Mouse (Mus musculus) limb, embryonic 12.5 days (tissue): ENCODE data around the gene Tom1. TPM values are rescaled to one million over a fixed set of nuclear protein-coding genes. Genes with fewer than 3 reads are reported as not detected.

ENCODE experiments used
- ATAC-seq: fragments of 200-750 bp; cut with Nextera tagmentation; 2 replicates; pipeline ENCODE4 v1.8.0; 2017; ENCODE audit warnings: low read depth, moderate TSS enrichment; ENCODE audit not compliant: insufficient number of reproducible peaks, insufficient read depth, low FRiP score, low TSS enrichment
- H3K27ac ChIP-seq: fragments of 300-500 bp; sonication (generic); 2 replicates; pipeline ENCODE4 v1.5.1; 2016; ENCODE audit warnings: mild to moderate bottlenecking, moderate library complexity
- H3K27me3 ChIP-seq: fragments of 300-500 bp; sonication (generic); 2 replicates; pipeline ENCODE4 v1.6.1; 2016; ENCODE audit warnings: mild to moderate bottlenecking, moderate library complexity
- H3K36me3 ChIP-seq: fragments of 300-500 bp; sonication (generic); 2 replicates; pipeline ENCODE4 v1.6.1; 2016; ENCODE audit warnings: mild to moderate bottlenecking, moderate library complexity
- H3K4me1 ChIP-seq: fragments of 300-500 bp; sonication (generic); replicated peaks from 2 replicates; pipeline ENCODE4 v1.6.1; 2016
- H3K4me2 ChIP-seq: fragments of 300-500 bp; sonication (generic); 2 replicates; pipeline ENCODE4 v1.6.1; 2016; ENCODE audit warnings: mild to moderate bottlenecking, moderate library complexity
- H3K4me3 ChIP-seq: fragments of 300-500 bp; sonication (generic); replicated peaks from 2 replicates; pipeline ENCODE4 v1.5.1; 2016; ENCODE audit warnings: mild to moderate bottlenecking
- H3K9ac ChIP-seq: fragments of 300-500 bp; sonication (generic); replicated peaks from 2 replicates; pipeline ENCODE4 v1.6.1; 2016; ENCODE audit warnings: mild to moderate bottlenecking, moderate library complexity
- H3K9me3 ChIP-seq: fragments of 300-500 bp; sonication (generic); 2 replicates; pipeline ENCODE4 v1.6.1; 2016; ENCODE audit warnings: mild to moderate bottlenecking, moderate library complexity
- WGBS: fragments of 180-500 bp; shearing (Covaris S2); methylation state at CpG from one replicate; pipeline ENCODE4 v1.1.7; 2016; 5-methylcytosine and 5-hydroxymethylcytosine counted together
- polyA plus RNA-seq: library from polyadenylated mRNA; unstranded; fragments of >200 nt; fragmentation: Nextera tagmentation; extraction: Ambion mirVana; gene quantifications from 2 replicates; pipeline ENCODE4 v1.2.1, GENCODE M21; 2016

Tom1 gene
- polyA plus RNA-seq, 1 experiment from 2014 or later: 29.1 TPM

GRCm38 (mm10) chr8:75016422-75016821 is 17.1 kb upstream of the Tom1 start:
- WGBS: 91% methylated on average over 1 of the region's 1 CpGs
- no peak overlapping the region for H3K9ac ChIP-seq
- no peaks in the 10 kb centered on the region for H3K27me3 ChIP-seq
- H3K4me2 ChIP-seq: no peak overlapping the region
- no peak overlapping the region for H3K4me3 ChIP-seq
- peaks cover 33% of the 10 kb centered on the region for H3K36me3 ChIP-seq
- H3K27ac ChIP-seq: no peak overlapping the region
- 0 out of 2 replicates have a peak, but pooled peaks cover 7% of the 10 kb centered on the region for H3K4me1 ChIP-seq
- ATAC-seq: no peak
- H3K9me3 ChIP-seq: no peaks in the 10 kb centered on the region

- Histone ChIP-seq H3K27me3 (no peaks in the 10 kb centered on the region), H3K27ac (no peak overlapping the region), H3K9me3 (no peaks in the 10 kb centered on the region), H3K36me3 (peaks cover 53% of the 10 kb centered on the region), H3K4me2 (no peak overlapping the region), H3K4me1 (0 out of 2 replicates have a peak, but pooled peaks cover 7% of the 10 kb centered on the region), H3K9ac (no peak overlapping the region), H3K4me3 (no peak overlapping the region)
- WGBS: 44% methylated on average over 5 of the region's 5 CpGs
- no peak for ATAC-seq
Observed at GRCm38 (mm10) chr8:75018274-75018972, 15.1 kb upstream of the Tom1 start.

GRCm38 (mm10) chr8:75023660-75024316 is 9.7 kb upstream of the Tom1 start:
- no peaks in the 10 kb centered on the region for H3K9me3 ChIP-seq
- H3K27ac ChIP-seq: no peak overlapping the region
- no peaks in the 10 kb centered on the region for H3K4me1 ChIP-seq
- H3K4me2 ChIP-seq: no peak overlapping the region
- 93% methylated on average over 3 of the region's 3 CpGs for WGBS
- H3K9ac ChIP-seq: no peak overlapping the region
- H3K27me3 ChIP-seq: no peaks in the 10 kb centered on the region
- H3K4me3 ChIP-seq: no peak overlapping the region
- peaks cover 84% of the 10 kb centered on the region for H3K36me3 ChIP-seq
- no peak for ATAC-seq

GRCm38 (mm10) chr8:75025809-75026208 is 7.7 kb upstream of the Tom1 start:
- H3K4me3 ChIP-seq: no peak overlapping the region
- no peaks in the 10 kb centered on the region for H3K27me3 ChIP-seq
- no peak overlapping the region for H3K27ac ChIP-seq
- H3K9ac ChIP-seq: no peak overlapping the region
- H3K4me1 ChIP-seq: no peaks in the 10 kb centered on the region
- peaks cover 90% of the 10 kb centered on the region for H3K36me3 ChIP-seq
- H3K4me2 ChIP-seq: no peak overlapping the region
- 97% methylated on average over 4 of the region's 4 CpGs for WGBS
- no peaks in the 10 kb centered on the region for H3K9me3 ChIP-seq
- ATAC-seq: no peak

- H3K4me1 ChIP-seq: peaks cover 11% of the 10 kb centered on the region; the same call in 1 of the 2 replicates
- no peaks in the 10 kb centered on the region for H3K27me3 ChIP-seq
- over 99% methylated on average over 3 of the region's 3 CpGs for WGBS
- H3K4me3 ChIP-seq: no peak overlapping the region
- H3K9me3 ChIP-seq: no peaks in the 10 kb centered on the region
- H3K9ac ChIP-seq: no peak overlapping the region
- H3K27ac ChIP-seq: no peak overlapping the region
- no peak for ATAC-seq
- H3K36me3 ChIP-seq: peaks cover 47% of the 10 kb centered on the region
- H3K4me2 ChIP-seq: no peak overlapping the region
Observed at GRCm38 (mm10) chr8:75030453-75031024, 3.0 kb upstream of the Tom1 start.

- WGBS: 70% methylated on average over 5 of the region's 5 CpGs
- Histone ChIP-seq H3K27me3 (no peaks in the 10 kb centered on the region), H3K4me2 (peak overlapping the region; percentile 52), H3K4me3 (peak overlapping the region; percentile 59), H3K36me3 (peaks cover 33% of the 10 kb centered on the region), H3K27ac (peak overlapping the region; percentile 32; the same call in 1 of the 2 replicates), H3K4me1 (peaks cover 11% of the 10 kb centered on the region; the same call in 1 of the 2 replicates), H3K9me3 (no peaks in the 10 kb centered on the region), H3K9ac (0 out of 2 replicates have a peak overlapping the region, but pooled peaks have one; percentile 34)
- ATAC-seq: no peak
Observed at GRCm38 (mm10) chr8:75032961-75033360, 544 bp upstream of the Tom1 start.

- Histone ChIP-seq H3K9ac (peak overlapping the region; percentile 53), H3K4me1 (peaks cover 16% of the 10 kb centered on the region; the same call in 1 of the 2 replicates), H3K36me3 (peaks cover 20% of the 10 kb centered on the region), H3K4me2 (peak overlapping the region; percentile 70), H3K4me3 (peak overlapping the region; percentile 59), H3K9me3 (no peaks in the 10 kb centered on the region), H3K27me3 (no peaks in the 10 kb centered on the region), H3K27ac (no peak overlapping the region; the same call in 1 of the 2 replicates)
- ATAC-seq: no peak; the same call in 1 of the 2 replicates
- WGBS: under 1% methylated on average over 17 of the region's 17 CpGs
Observed at GRCm38 (mm10) chr8:75034285-75034684, 780 bp downstream of the Tom1 start.

- H3K4me1 ChIP-seq: peaks cover 16% of the 10 kb centered on the region; the same call in 1 of the 2 replicates
- H3K9me3 ChIP-seq: no peaks in the 10 kb centered on the region
- no peak for ATAC-seq
- H3K27ac ChIP-seq: no peak overlapping the region
- H3K27me3 ChIP-seq: no peaks in the 10 kb centered on the region
- peaks cover 9% of the 10 kb centered on the region; the same call in 1 of the 2 replicates for H3K36me3 ChIP-seq
- H3K9ac ChIP-seq: no peak overlapping the region
- no peak overlapping the region for H3K4me3 ChIP-seq
- no peak overlapping the region for H3K4me2 ChIP-seq
Observed at GRCm38 (mm10) chr8:75035640-75036039, 2.1 kb downstream of the Tom1 start.

- no peak overlapping the region for H3K9ac ChIP-seq
- ATAC-seq: no peak
- H3K9me3 ChIP-seq: no peaks in the 10 kb centered on the region
- H3K4me1 ChIP-seq: peaks cover 12% of the 10 kb centered on the region; the same call in 1 of the 2 replicates
- H3K27me3 ChIP-seq: no peaks in the 10 kb centered on the region
- H3K36me3 ChIP-seq: peaks cover 3% of the 10 kb centered on the region; the same call in 1 of the 2 replicates
- H3K4me3 ChIP-seq: no peak overlapping the region
- H3K4me2 ChIP-seq: no peak overlapping the region
- no peak overlapping the region for H3K27ac ChIP-seq
Observed at GRCm38 (mm10) chr8:75038497-75038896, 5.0 kb downstream of the Tom1 start.

- WGBS: 89% methylated on average over 1 of the region's 1 CpGs
- no peak for ATAC-seq
- H3K4me1 ChIP-seq: peaks cover 8% of the 10 kb centered on the region; the same call in 1 of the 2 replicates
- H3K4me3 ChIP-seq: no peak overlapping the region
- H3K27me3 ChIP-seq: no peaks in the 10 kb centered on the region
- no peak overlapping the region for H3K27ac ChIP-seq
- H3K36me3 ChIP-seq: peaks cover 3% of the 10 kb centered on the region; the same call in 1 of the 2 replicates
- no peaks in the 10 kb centered on the region for H3K9me3 ChIP-seq
- H3K4me2 ChIP-seq: no peak overlapping the region
- no peak overlapping the region for H3K9ac ChIP-seq
Observed at GRCm38 (mm10) chr8:75039754-75040153, 6.2 kb downstream of the Tom1 start.

- Histone ChIP-seq H3K36me3 (peaks cover 3% of the 10 kb centered on the region; the same call in 1 of the 2 replicates), H3K4me2 (no peak overlapping the region), H3K4me3 (no peak overlapping the region), H3K27me3 (no peaks in the 10 kb centered on the region), H3K9me3 (no peaks in the 10 kb centered on the region), H3K27ac (no peak overlapping the region), H3K4me1 (peaks cover 5% of the 10 kb centered on the region; the same call in 1 of the 2 replicates), H3K9ac (no peak overlapping the region)
- WGBS: 82% methylated on average over 2 of the region's 2 CpGs
- ATAC-seq: no peak
Observed at GRCm38 (mm10) chr8:75042171-75042570, 8.7 kb downstream of the Tom1 start.
